Mouse (Mus musculus): ENCODE measurements around the gene Csnk1d. TPM values are rescaled to one million over a fixed set of nuclear protein-coding genes. Genes with fewer than 3 reads are reported as not detected.

The Csnk1d gene
- polyA plus RNA-seq, 1 experiment from 2014 or later, result 140 TPM

DNA sequence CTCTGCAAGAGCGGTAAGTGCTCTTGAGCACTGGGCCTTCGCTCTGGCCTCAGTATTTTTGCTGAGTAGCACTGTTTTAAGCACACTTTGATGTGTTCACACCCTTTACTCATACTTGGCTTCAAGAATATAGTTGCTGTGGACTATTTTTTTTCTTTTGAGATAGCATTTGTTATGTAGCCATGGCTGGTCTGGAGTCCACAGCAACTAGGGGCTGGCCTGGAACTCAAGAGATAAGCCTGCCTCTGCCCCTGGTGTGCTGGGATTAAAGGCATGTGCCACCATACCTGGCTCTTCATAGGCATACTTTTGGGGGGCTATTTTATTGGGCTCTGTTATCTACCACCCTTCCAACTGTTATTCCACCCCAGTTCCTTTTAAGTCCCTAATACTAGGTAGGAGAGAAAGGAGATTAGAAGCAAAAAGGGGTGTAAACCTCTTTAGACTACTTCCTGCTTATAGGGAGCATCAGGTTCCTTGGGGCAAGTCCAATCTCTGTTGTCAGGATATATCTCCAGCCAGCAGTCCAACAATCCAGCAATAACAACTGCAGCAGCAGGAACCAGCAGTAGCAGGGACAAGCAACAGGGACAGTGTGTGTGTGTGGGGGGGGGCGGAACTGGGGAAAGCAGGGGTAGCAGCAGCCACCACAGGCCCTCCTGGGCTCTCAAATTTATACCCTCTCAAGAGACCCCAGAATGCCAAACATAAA is 19.1 kb upstream of the Csnk1d start:
- Histone ChIP-seq H3K4me1 (peaks cover 3% of the 10 kb centered on the region; the same call in 1 of the 2 replicates), H3K27ac (no peak overlapping the region), H3K9ac (no peak overlapping the region), H3K9me3 (replicated peaks) (no peaks in the 10 kb centered on the region), H3K4me2 (no peak overlapping the region), H3K36me3 (no peaks in the 10 kb centered on the region), H3K4me3 (replicated peaks) (no peak overlapping the region), H3K27me3 (no peaks in the 10 kb centered on the region)
- ATAC-seq (replicated peaks; ENCODE audit: low FRiP score), result no peak
- 96% methylated on average over 3 of the region's 3 CpGs for WGBS

DNA sequence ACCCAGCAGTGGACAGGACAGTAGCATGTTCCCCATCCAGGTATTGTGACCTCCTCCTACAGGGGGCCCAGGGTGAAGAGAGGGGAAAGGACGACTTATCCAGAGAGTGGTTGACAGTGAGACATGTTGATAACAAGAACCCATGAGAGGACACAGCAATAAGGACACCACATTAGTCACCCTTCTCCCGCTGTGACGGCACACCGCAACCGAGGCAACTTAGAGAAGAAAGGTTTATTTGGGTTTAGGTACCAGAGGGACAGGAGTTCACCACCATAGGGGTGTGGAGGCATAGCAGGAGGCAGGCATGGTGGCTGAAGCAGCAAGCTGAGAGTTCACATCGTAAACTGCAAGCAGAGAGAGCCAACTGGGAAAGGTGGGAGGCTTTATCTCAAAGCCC is 15.1 kb upstream of the Csnk1d start:
- no peak for ATAC-seq (replicated peaks; ENCODE audit: low FRiP score)
- H3K4me1 ChIP-seq, result peaks cover 5% of the 10 kb centered on the region; the same call in 1 of the 2 replicates
- no peak overlapping the region for H3K4me2 ChIP-seq
- H3K27me3 ChIP-seq, result no peaks in the 10 kb centered on the region
- no peak overlapping the region for H3K9ac ChIP-seq
- 69% methylated on average over 6 of the region's 6 CpGs for WGBS
- H3K9me3 ChIP-seq (replicated peaks), result no peaks in the 10 kb centered on the region
- H3K4me3 ChIP-seq (replicated peaks), result no peak overlapping the region
- H3K27ac ChIP-seq, result no peak overlapping the region
- H3K36me3 ChIP-seq, result no peaks in the 10 kb centered on the region

DNA sequence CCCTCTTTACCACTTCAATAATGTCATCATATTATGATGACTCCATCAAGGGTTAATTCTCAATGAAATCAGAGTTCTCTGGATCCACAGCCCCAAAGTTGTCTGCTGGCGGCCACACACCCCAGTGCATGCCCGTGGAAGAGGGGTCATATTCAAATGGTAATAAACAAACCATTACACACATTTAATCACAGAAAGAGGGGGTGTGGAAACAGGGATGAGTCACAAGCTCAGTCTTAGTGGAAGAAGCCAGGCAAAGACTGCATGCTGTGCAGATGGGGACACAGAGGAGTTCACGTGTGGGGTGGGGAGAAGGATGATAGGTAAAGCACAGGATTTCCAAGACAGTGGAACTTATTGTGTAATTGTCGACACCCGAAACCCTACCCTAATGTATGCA is 13.2 kb upstream of the Csnk1d start:
- Histone ChIP-seq H3K4me1 (peaks cover 5% of the 10 kb centered on the region; the same call in 1 of the 2 replicates), H3K4me2 (no peak overlapping the region), H3K27me3 (no peaks in the 10 kb centered on the region), H3K9me3 (replicated peaks) (no peaks in the 10 kb centered on the region), H3K9ac (no peak overlapping the region), H3K4me3 (replicated peaks) (no peak overlapping the region), H3K27ac (no peak overlapping the region), H3K36me3 (no peaks in the 10 kb centered on the region)
- WGBS, result 67% methylated on average over 5 of the region's 5 CpGs
- no peak for ATAC-seq (replicated peaks; ENCODE audit: low FRiP score)

DNA sequence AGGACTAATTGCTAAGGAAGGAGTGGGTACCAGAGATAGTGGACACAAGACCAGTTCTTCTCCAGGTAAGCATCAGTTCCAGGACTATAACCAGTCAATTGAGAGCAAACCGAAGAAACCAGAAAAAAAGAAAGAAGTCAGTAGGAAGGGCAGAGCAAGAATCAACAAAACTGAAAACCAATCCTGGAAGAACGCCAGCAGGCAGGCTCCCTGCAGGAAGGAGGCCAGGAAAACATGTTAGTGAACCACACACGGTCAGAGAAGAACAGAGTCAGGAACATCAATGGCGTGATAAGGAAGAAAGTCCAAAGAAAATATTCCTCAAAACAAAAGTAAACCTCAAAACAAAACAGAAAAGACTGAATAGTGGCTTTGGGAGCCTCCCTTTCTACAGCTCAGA is 10.8 kb upstream of the Csnk1d start:
- H3K9ac ChIP-seq, result no peak overlapping the region
- H3K4me3 ChIP-seq (replicated peaks), result no peak overlapping the region
- 33% methylated on average over 4 of the region's 4 CpGs for WGBS
- peaks cover 5% of the 10 kb centered on the region; the same call in 1 of the 2 replicates for H3K4me1 ChIP-seq
- H3K4me2 ChIP-seq, result no peak overlapping the region
- H3K27me3 ChIP-seq, result no peaks in the 10 kb centered on the region
- ATAC-seq (replicated peaks; ENCODE audit: low FRiP score), result no peak
- H3K9me3 ChIP-seq (replicated peaks), result no peaks in the 10 kb centered on the region
- H3K27ac ChIP-seq, result no peak overlapping the region
- H3K36me3 ChIP-seq, result no peaks in the 10 kb centered on the region

DNA sequence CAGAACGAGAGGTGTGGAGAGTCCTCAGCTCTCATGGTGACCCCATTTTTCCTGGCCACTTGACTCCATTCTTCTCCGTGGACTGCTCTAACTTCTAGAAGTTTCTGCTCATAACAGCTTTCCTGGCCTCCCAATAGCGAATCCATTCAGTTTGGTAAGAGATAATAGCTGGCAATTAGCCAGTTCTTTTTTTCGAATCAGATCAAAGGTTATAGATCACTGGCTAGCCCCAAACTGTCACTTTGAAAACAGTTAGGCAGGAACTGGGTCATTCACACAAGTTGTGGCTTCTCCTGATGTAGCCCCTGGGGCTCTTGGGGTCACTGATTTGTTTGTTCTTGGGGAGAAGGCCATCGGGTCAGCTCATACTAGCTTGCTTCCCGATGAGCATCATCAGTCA is 3.6 kb upstream of the Csnk1d start:
- H3K27me3 ChIP-seq, result no peaks in the 10 kb centered on the region
- peaks cover 9% of the 10 kb centered on the region for H3K4me1 ChIP-seq
- H3K9me3 ChIP-seq (replicated peaks), result no peaks in the 10 kb centered on the region
- no peak overlapping the region for H3K9ac ChIP-seq
- ATAC-seq (replicated peaks; ENCODE audit: low FRiP score), result no peak
- H3K27ac ChIP-seq, result no peak overlapping the region
- 67% methylated on average over 6 of the region's 6 CpGs for WGBS
- no peak overlapping the region for H3K4me2 ChIP-seq
- no peak overlapping the region for H3K4me3 ChIP-seq (replicated peaks)
- H3K36me3 ChIP-seq, result no peaks in the 10 kb centered on the region

DNA sequence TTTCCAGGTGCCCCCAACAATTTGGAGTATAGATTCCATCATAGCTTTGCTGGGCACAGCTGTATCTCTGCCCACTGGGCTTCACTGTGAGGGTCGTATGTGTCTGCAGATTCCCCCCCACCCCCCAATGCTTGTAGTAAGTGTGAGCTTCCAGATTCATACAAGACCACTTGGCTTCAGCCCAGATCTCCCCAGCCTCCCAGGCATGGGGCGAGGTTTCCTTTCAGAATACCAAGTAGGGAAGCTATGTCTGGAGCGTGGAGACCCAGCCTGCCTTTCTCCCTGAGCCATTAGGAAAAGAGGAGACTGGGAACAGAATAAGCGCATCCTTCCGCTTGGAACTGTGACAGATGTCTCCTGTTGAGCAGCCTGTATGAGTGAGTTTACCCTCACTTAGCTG is 2.5 kb upstream of the Csnk1d start:
- ATAC-seq (replicated peaks; ENCODE audit: low FRiP score), result no peak
- no peaks in the 10 kb centered on the region for H3K27me3 ChIP-seq
- H3K4me3 ChIP-seq (replicated peaks), result no peak overlapping the region
- no peaks in the 10 kb centered on the region for H3K9me3 ChIP-seq (replicated peaks)
- H3K4me1 ChIP-seq, result peaks cover 21% of the 10 kb centered on the region
- H3K9ac ChIP-seq, result no peak overlapping the region
- H3K4me2 ChIP-seq, result no peak overlapping the region
- H3K36me3 ChIP-seq, result no peaks in the 10 kb centered on the region
- H3K27ac ChIP-seq, result no peak overlapping the region
- WGBS, result 89% methylated on average over 5 of the region's 5 CpGs

DNA sequence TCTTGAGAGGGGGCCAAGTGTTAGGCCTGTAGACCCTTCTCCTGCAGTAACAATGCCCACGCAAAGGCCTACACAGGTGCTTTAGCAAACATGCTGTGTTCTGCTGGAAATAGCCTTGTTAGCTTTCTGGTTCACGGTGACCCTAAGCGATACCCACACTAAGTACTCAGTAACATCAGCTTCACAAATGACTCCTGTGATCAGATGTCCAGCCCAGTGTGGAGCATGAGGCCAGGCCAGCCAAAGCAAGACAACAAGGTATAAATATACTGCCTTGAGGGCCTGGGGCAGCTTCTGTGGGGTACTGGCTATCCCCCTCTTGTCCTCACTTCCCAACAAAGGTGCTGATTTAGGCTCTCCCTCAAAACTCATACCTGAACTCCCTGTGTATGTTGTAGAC is 1.9 kb upstream of the Csnk1d start:
- Histone ChIP-seq H3K4me3 (replicated peaks) (no peak overlapping the region), H3K27ac (no peak overlapping the region), H3K36me3 (no peaks in the 10 kb centered on the region), H3K27me3 (no peaks in the 10 kb centered on the region), H3K9me3 (replicated peaks) (no peaks in the 10 kb centered on the region), H3K4me1 (peaks cover 26% of the 10 kb centered on the region), H3K9ac (no peak overlapping the region), H3K4me2 (no peak overlapping the region)
- 95% methylated on average over 3 of the region's 3 CpGs for WGBS
- ATAC-seq (replicated peaks; ENCODE audit: low FRiP score), result no peak

DNA sequence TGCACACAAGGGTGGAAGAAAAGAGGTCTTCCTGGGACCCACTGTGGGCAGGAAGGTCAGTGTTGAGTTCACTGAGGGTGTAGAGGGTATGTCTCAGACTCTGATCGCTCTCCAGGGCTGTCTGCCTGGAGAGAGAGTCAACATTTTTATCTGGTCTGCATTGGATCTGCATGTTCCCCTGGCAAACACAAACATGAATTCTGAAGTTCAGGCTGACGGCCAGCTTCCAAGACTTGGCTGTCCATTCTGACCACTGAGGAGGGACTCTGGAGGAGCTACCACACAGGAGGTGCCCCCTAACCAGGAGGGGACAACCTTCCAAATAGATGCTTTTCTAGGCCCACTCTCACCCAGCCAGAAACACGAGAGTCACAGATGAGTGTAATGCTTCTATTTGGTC is 661 bp upstream of the Csnk1d start:
- Histone ChIP-seq H3K4me3 (replicated peaks) (peak overlapping the region; percentile 67), H3K4me2 (peak overlapping the region; percentile 80), H3K27me3 (no peaks in the 10 kb centered on the region), H3K9me3 (replicated peaks) (no peaks in the 10 kb centered on the region), H3K36me3 (peaks cover 2% of the 10 kb centered on the region), H3K27ac (peak overlapping the region; percentile 94), H3K9ac (peak overlapping the region; percentile 95), H3K4me1 (peaks cover 36% of the 10 kb centered on the region)
- WGBS, result 58% methylated on average over 3 of the region's 3 CpGs
- ATAC-seq (replicated peaks; ENCODE audit: low FRiP score), result peak; percentile 20; the same call in 1 of the 2 replicates

DNA sequence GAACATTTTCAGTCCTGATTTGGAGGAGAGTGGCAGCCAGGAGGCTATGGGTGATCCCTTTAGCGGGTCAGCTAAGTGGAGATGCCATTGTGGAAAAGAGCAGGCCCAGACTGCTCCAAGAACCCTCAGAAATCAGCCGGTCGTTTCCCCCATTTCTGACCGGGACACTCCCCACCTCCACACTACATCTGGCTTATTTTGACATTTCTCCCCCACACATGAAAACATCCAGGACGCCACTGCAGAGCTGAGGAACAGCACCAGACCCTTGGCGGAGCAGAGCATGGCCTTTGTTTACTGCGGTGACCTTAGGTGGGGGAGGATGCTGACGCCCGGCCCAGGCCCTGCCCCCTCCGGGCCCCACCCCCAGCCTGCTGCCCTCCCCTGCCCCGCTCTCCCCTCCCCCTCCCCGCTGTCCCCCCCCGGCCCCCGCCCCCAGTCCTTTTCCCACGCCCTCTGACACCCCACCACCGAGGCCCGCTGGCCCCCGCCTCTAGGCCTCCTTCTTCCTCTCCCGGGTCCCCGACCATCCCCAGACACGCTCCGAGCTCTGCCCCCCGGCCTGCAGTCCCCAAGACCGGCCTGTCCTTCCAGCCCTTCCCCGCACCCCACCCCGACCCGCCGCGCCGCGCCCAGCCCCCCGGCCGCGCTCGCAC is 876 bp downstream of the Csnk1d start:
- no peaks in the 10 kb centered on the region for H3K27me3 ChIP-seq
- H3K4me2 ChIP-seq, result peak overlapping the region; percentile 80
- H3K9ac ChIP-seq, result peak overlapping the region; percentile 95
- 2% methylated on average over 26 of the region's 35 CpGs for WGBS
- H3K4me1 ChIP-seq, result peaks cover 36% of the 10 kb centered on the region
- peak overlapping the region; percentile 67 for H3K4me3 ChIP-seq (replicated peaks)
- H3K36me3 ChIP-seq, result peaks cover 15% of the 10 kb centered on the region
- no peaks in the 10 kb centered on the region for H3K9me3 ChIP-seq (replicated peaks)
- H3K27ac ChIP-seq, result peak overlapping the region; percentile 94
- peak; percentile 62 for ATAC-seq (replicated peaks; ENCODE audit: low FRiP score)

DNA sequence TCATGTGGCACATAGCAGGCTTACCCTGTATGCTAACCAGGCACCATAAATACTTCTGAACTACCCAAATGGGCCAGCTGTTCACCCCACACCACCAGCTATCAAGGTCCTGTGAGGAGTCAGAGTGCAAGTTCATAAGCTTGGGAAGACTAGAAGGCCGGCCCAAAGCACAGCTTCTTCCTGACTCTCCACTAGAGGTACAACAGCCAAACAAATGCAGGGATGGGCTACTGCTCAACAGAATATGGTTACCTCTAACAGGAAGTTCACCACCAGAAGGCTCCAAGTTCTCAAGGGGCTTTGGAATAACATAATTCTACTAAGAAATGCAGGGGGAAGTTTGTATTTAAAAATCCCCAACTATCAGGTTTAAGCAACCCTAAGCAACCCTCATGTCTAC is 1.6 kb downstream of the Csnk1d start:
- WGBS, result 0% methylated on average over 1 of the region's 1 CpGs
- Histone ChIP-seq H3K9ac (peak overlapping the region; percentile 95), H3K4me2 (peak overlapping the region; percentile 80), H3K4me1 (peaks cover 40% of the 10 kb centered on the region), H3K36me3 (peaks cover 21% of the 10 kb centered on the region), H3K4me3 (replicated peaks) (peak overlapping the region; percentile 67), H3K27ac (peak overlapping the region; percentile 94), H3K9me3 (replicated peaks) (no peaks in the 10 kb centered on the region), H3K27me3 (no peaks in the 10 kb centered on the region)
- ATAC-seq (replicated peaks; ENCODE audit: low FRiP score), result no peak

DNA sequence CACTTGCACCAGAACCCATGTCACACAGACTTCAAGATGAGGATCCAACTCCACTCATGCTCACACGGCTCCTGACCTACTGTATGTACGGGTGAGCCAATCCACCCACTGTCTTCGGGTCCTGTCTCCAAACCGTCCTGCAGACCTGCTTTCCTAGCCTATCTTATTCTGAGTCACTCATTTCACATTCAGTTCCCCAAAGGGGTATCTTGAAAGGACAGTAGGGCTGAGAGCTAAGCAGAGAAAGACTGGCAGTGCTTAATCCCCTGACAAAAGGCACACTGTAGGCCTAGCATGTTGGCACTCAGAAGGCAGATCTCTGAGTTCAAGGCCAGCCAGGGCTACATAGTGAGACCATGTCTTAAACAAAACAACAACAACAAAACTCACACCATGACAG is 2.7 kb downstream of the Csnk1d start:
- no peak for ATAC-seq (replicated peaks; ENCODE audit: low FRiP score)
- Histone ChIP-seq H3K4me2 (peak overlapping the region; percentile 80; the same call in 1 of the 2 replicates), H3K27ac (no peak overlapping the region)

DNA sequence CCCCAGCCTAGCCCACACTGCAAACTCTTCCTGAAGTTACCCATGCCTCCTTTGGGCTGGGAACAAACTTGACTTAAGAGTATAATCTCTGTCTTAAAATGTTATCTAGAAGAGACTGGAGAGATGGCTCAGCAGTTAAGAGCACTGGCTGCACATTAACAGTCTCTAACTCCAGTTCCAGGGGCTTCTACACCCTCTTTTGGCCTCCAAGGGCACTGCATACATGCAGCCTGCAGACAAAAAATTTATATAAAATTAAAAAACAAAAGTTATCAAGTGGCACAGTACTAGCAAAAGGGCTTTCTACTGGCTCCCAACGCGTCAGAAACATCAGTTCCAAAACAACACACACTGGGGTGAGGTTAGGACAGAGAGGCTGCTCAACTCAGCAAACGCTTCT is 3.5 kb downstream of the Csnk1d start:
- H3K4me3 ChIP-seq (replicated peaks), result no peak overlapping the region
- H3K9me3 ChIP-seq (replicated peaks), result no peaks in the 10 kb centered on the region
- no peak overlapping the region for H3K4me2 ChIP-seq
- H3K36me3 ChIP-seq, result peaks cover 41% of the 10 kb centered on the region
- no peak overlapping the region for H3K9ac ChIP-seq
- no peaks in the 10 kb centered on the region for H3K27me3 ChIP-seq
- H3K4me1 ChIP-seq, result peaks cover 40% of the 10 kb centered on the region
- no peak for ATAC-seq (replicated peaks; ENCODE audit: low FRiP score)
- WGBS, result 78% methylated on average over 3 of the region's 3 CpGs
- no peak overlapping the region for H3K27ac ChIP-seq

More for the DNA sequence above, 2.7 kb downstream of the Csnk1d start:
- Histone ChIP-seq H3K9ac (0 out of 2 replicates have a peak overlapping the region, but pooled peaks have one; percentile 95), H3K4me3 (replicated peaks) (peak overlapping the region; percentile 67; the same call in 1 of the 2 replicates), H3K4me1 (peaks cover 40% of the 10 kb centered on the region), H3K9me3 (replicated peaks) (no peaks in the 10 kb centered on the region), H3K36me3 (peaks cover 33% of the 10 kb centered on the region), H3K27me3 (no peaks in the 10 kb centered on the region)
- 78% methylated on average over 4 of the region's 4 CpGs for WGBS
